8 mouse cellular contexts compared by ENCODE assay signal in genomic region chr9:98538713-98539360, GRCm38 (mm10). TPM values are rescaled to one million over a fixed set of nuclear protein-coding genes. Genes with fewer than 3 reads are reported as not detected.
DNase-seq lines count a peak whose midpoint lies in the region; ATAC-seq and TF ChIP-seq lines count a peak whose summit lies in the region.

No protein-coding gene starts in this region.

- H3K4me3 ChIP-seq in hindbrain, embryonic 14.5 days (replicated peaks; ENCODE audit: low read length), result no peak overlapping the region

- no peak overlapping the region for H3K27ac ChIP-seq in hindbrain, embryonic 14.5 days

- peak; percentile 80 for ATAC-seq in Patski
- peak; percentile 66; the same call in 1 of the 2 replicates for ATAC-seq in hindbrain, embryonic 14.5 days (ENCODE audit: low FRiP score)

- H3K4me1 ChIP-seq in hindbrain, embryonic 14.5 days (replicated peaks; ENCODE audit: control insufficient read depth, insufficient read depth, low read length), result no peaks in the 10 kb centered on the region

- DNase-seq in Patski (ENCODE audit: low read depth, low spot score), result no peak
- DNase-seq in cerebellum, postnatal 10 days, result peak; percentile 87 to 88
- DNase-seq in frontal cortex, postnatal 25 days (ENCODE audit: low spot score in 2 of 2), result peak; percentile 47 to 65
- DNase-seq in hindbrain, embryonic 14.5 days (ENCODE audit: low spot score), result peak; percentile 89
- DNase-seq in layer of hippocampus, postnatal 25 days (ENCODE audit: extremely low spot score in 1 of 2, low spot score in 1 of 2), result peak; percentile 37 to 60
- DNase-seq in lung, postnatal 14 days, result peak; percentile 74
- DNase-seq in retina, postnatal 1 day, result peak; percentile 86
- DNase-seq in urinary bladder, postnatal 36 days (ENCODE audit: low spot score in 2 of 2), result peak; percentile 50 to 61

- POLR2A ChIA-PET in Patski (lab: Charles Lee), result no interaction called here

- WGBS in hindbrain, embryonic 14.5 days, result 8% methylated on average over 13 of the region's 13 CpGs

- H3K36me3 ChIP-seq in hindbrain, embryonic 14.5 days (replicated peaks; ENCODE audit: control insufficient read depth, insufficient read depth), result no peaks in the 10 kb centered on the region

- no peaks in the 10 kb centered on the region for H3K27me3 ChIP-seq in Patski
- peaks cover 5% of the 10 kb centered on the region for H3K27me3 ChIP-seq in hindbrain, embryonic 14.5 days (ENCODE audit: control insufficient read depth, insufficient read depth, low read length)

- TF ChIP-seq CTCF in Patski (IDR thresholded peaks at IDR 0.05), result peak; percentile 83

- CTCF ChIA-PET in Patski (lab: Charles Lee), result interaction anchor here (0.8 to 1.8 kb wide), 12 partner anchors 15 to 1243 kb away, joined by 3 to 8 read pairs (median 3); partner anchors contain the start of gene Clstn2

- H3K4me2 ChIP-seq in hindbrain, embryonic 14.5 days (replicated peaks), result peak overlapping the region; percentile 40

- in situ Hi-C loops in Patski (cut with MboI; ENCODE audit: low pct_unique_long_range_greater_than_20kb), result loop anchor here (5.0 to 25.0 kb wide), 3 partner anchors 122 to 1252 kb away; no protein-coding TSS in a partner anchor

- 0 out of 2 replicates have a peak, but pooled peaks cover 3% of the 10 kb centered on the region for H3K9me3 ChIP-seq in hindbrain, embryonic 14.5 days (ENCODE audit: control insufficient read depth, low read length)

- no peak overlapping the region for H3K9ac ChIP-seq in hindbrain, embryonic 14.5 days

RNA-seq across cellular contexts. Expression of gene Copb2, which starts 24.7 kb away (rescaled TPM):
- 181 TPM for polyA plus RNA-seq in Patski (2021)
- polyA plus RNA-seq in hindbrain, embryonic 14.5 days (2014; fragmentation: Nextera tagmentation; extraction: Ambion mirVana), result 136 and 151 TPM in 2 replicates
- total RNA-seq in layer of hippocampus, postnatal 25 days (2021), result 10 to 100 TPM; 84.9 to 91.3 TPM

RNA-seq across cellular contexts. Expression of gene Rbp2, which starts 52.9 kb away (rescaled TPM):
- polyA plus RNA-seq in Patski (2021), result not detected
- 0.67 and 1.8 TPM in 2 replicates for polyA plus RNA-seq in hindbrain, embryonic 14.5 days (2014; fragmentation: Nextera tagmentation; extraction: Ambion mirVana)
- not detected for total RNA-seq in layer of hippocampus, postnatal 25 days (2021)
